Mouse (Mus musculus) frontal cortex, postnatal 10 days (tissue): ENCODE measurements around the gene Sobp.

Source experiments
- DNase-seq, 2 experiments: peaks; one replicate each; pipeline ENCODE4 v3.0.0; 2022; ENCODE audit warnings: low spot score in 2 of 2, mixed read lengths in 1 of 2

Sobp gene

GRCm38 (mm10) chr10:42995484-42995895, 178.8 kb downstream of the Sobp start:
- DNase-seq = no peak

DNA sequence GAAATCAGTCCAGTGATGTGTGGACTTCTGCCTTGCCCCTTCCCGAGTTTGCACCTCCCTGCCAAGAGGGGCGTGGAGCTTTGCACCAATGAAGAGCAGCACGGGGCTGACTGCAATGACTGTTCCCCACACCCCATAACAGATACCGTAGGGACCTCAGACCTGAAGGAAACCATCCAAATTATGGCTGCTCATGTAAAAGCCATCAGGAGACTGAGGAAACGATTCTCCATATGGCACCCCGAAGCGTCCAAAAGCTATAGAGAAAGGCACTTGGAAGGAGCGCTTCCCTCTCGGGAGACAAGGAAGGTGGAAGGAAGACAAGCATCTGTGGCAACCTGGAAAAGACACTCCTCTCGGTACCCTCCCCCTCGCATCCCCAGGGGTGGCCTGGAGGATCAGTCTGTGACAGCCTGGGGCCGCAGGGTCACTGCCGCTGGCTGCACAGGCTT, 180.0 kb downstream of the Sobp start:
- DNase-seq = no peak

GRCm38 (mm10) chr10:42991018-42991417, 183.3 kb downstream of the Sobp start:
- DNase-seq = no peak

- no peak for DNase-seq
Measured at GRCm38 (mm10) chr10:42989910-42990309, 184.4 kb downstream of the Sobp start.

- no peak for DNase-seq
Measured at GRCm38 (mm10) chr10:42988627-42989026, 185.7 kb downstream of the Sobp start.

DNA sequence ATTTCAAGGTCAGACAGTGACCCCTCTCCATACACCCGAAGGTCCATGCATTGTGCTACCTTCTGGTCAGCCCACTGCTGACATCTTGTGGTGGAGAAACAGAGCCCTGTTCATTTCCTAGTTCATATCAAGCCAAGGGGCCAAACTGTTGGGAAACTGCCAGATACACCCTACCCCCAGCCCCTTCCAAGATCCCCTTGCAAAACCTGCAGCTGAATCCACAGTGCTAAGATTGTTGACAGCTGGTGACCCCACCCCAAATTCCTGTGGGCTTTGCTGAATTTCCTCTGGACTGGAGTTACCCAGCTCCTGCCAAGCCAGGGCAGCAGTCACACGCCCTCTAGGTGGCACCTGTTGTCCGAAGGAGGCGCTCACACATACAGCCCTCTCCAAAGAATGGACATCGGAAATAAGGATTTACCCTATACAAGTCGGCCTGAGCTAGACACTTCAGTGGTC, 186.7 kb downstream of the Sobp start:
- no peak for DNase-seq

GRCm38 (mm10) chr10:42984886-42985285, 189.4 kb downstream of the Sobp start:
- DNase-seq = no peak

DNA sequence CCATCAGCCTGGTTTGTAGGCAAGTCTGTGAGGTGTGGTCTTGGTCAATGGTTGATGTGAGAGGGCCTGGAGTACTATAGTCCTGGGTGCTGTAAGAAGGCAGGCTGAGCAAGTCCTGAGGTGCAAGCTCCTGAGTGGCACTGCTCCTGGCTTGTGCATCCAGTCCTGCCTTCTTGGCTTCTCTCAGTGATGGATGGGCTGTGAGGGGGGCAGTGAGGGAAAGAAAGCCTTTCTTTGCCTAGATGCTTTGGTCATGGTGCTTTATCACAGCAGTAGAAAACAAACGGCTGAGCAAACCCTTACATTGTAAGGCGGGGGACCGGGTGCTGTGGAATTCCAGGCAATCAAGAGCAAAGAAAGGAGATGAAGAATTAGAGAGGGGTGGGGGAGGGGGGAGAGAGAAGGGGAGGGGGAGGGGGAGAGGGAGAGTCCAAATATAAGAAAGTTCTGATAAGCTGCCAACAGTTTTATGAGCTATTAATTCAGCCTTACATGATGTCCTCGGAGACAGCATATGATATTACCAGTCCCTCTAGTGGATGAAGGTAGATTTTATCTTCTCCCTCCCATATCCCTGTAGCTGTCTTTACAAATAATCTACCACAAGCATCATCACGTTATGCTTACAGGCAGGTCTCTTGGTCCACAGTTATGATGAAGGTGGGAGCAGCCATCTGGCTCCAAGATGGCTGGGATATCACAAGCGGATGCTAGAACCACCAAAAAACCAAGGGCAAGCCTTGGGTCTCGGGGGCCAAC, 193.2 kb downstream of the Sobp start:
- DNase-seq = no peak

GRCm38 (mm10) chr10:42978346-42978745, 196.0 kb downstream of the Sobp start:
- DNase-seq = no peak

DNA sequence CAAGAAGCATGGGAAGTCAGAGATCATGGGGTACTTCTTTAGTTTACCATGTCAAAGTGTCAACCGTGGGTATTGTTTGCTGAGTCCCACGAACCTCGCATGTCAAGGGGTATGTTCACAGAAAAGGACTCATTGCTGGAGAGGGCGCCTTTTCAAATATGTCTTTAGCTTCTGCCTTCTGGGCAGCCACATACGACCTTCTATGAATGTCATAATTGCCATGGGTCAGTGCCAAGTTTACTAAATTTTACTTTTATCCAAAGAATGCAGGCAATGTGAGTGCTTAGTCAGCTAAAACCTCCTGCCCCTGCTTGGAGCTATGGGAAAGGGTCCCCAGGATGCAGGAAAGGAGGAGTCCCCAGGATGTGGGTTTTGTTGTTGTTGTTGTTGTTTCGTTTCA, 197.8 kb downstream of the Sobp start:
- DNase-seq = no peak

DNA sequence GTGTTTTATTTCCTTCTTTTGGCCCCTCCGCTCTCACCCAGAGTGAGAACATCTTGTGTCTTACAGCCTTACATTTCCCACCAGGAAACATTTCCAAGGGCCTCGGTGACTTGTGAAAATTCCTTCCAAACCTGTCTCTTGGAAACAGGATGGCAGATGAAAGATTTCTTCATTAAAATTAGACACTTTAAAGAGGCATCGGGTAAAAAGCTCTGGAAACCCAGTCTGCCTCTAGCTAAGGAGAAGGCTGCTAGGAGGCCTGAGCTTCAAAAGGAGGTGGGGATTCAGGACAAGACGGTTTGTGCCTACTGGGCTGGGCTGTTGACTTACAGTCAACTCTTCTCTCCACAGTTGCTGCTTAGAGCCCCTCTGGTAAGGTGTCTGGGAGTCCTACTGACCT, 200.8 kb downstream of the Sobp start:
- no peak for DNase-seq

- peak; percentile 50 to 69 for DNase-seq
Measured at GRCm38 (mm10) chr10:42972504-42973172, 201.7 kb downstream of the Sobp start.

DNA sequence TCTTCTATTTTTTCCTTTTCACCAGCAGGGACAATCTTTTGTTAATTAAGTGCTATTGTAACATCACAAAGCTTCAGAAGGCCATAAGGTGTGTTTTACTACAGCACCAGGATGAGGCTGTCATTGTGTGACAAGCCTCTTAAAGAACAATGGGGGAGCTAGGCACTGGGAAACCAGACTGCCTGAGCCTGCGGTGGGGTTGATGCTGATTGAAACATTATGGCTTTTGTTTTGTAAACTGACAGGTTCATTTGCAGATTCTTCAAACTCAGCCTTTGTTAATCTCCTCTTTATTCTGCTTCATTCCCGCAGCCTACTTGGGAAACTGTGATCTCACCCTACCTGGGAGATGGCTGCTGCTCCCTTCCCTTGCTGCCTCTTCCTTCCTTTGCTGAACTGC, 206.0 kb downstream of the Sobp start:
- no peak for DNase-seq

DNA sequence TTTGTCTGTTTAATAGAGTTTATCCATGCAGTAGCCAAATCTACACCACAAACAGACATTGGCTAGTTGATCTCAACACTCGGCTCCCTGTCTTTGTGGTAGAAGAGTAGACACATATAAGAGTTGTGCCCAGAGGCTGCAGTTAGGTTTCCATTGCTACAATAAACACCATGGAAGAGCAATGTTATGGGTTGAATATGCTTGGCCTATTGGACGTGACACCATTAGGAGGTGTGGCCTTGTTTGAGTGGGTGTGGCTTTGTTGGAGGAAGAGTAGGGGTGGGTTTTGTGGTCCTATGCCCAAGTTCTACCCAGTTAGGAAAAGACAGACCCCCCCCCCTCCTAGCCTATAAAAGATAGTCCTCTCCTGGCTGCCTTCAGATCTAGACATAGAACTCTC, 211.3 kb downstream of the Sobp start:
- DNase-seq = no peak

DNA sequence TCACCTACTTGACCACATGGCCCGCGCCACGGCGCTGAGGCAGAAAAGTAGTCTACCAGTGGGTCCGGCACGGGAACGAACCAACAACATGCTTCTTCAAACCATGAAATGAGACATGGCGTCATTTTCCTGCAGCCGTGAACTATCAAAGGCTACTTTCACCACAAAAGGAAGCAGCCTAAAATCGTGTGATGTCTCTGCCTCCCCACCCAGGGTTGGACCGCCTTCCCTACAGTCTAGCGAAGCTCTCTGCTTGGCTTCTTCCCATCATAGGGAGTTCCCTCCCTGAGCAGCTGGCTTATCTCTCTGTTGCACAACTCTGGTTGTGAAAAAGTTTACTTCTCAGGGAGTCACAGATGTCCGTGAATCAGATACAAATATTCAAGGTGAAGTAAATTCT, 211.7 kb downstream of the Sobp start:
- no peak for DNase-seq

DNA sequence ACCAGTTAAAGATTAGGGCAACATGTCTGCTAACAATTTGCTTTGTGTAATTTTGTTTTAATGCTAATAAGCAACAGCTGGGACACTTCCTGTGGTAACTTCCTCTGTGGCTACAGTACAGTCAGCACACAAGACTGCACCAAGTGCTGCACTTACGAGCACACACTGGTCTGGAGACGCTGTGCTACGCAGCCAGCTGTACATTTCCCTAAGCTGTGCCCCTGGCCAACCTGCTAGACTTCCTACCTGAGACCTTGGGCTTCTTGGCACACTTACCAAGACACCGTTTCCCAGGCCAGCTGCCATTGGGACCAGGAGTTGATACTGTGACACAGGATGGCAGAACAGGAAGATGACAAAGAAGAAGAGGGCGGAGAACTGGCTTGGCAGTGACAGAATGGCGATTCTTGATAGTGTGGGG, 212.1 kb downstream of the Sobp start:
- DNase-seq = no peak

GRCm38 (mm10) chr10:42961771-42962170, 212.6 kb downstream of the Sobp start:
- no peak for DNase-seq

DNA sequence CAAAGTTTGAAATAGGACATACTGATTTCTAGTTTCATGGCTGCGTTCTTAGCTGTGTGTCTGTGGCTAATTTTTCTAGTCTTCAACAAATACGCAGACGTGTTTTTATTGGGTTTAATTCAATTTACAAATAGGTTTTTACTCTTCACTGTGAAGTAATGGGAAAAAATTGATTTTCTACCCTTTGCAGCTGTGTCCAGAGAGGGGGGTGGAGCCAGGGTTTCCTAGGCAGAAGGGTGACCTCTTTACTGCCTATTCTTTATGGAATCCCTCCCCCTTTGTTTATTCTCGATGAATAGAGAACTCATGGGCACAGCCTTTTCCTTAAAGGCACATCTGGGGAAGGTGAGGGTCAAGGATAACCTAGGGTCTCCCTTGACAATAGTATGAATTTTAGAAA, 215.6 kb downstream of the Sobp start:
- no peak for DNase-seq

- peak in 1 of 2 experiments; percentile 66 for DNase-seq
Measured at GRCm38 (mm10) chr10:42957881-42958651, 216.3 kb downstream of the Sobp start.

DNA sequence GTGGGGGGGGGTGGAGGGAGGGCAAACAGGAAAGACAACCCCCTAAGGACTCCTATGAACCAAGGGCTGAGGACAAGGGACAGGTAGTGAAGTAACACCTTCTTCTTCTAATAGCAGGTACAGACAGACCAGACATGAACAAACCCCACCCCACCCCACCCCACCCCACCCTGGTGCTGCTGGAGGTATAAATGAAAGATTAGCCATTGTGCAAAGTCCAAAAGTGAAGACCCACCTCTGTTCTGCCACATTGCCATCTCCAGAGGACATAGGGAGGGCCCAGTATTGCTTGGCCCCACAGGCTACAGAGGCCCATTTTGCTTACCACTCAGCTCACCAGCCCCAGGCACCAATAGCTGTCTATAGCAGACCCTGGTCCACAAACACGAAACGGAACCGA, 219.1 kb downstream of the Sobp start:
- no peak for DNase-seq

DNA sequence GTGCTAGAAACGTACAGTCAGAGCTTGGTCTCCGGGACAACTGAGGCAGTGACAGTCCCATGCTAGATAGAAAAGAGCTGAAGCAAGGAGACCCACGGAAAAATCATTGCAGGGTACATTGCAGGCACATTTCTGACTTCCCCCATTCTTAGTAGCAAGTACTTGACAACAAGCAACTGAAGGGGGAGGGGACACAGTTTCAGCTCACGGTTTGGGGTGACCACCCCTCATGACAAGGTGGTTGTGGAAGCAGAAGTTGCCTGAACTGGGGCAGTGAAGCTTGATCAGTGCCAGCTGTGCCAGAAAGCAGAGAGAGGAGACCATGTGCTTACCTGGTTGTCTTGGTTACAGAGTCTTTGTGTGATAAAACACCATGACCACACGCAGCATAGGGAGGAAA, 220.7 kb downstream of the Sobp start:
- DNase-seq = no peak
